Mouse (Mus musculus) gastrocnemius, postnatal 36 days (tissue): ENCODE data around the gene Snrpa1. TPM values are rescaled to one million over a fixed set of nuclear protein-coding genes. Genes with fewer than 3 reads are reported as not detected.
"Not testable (repeated sequence)": the region's sequence is repeated elsewhere in the genome, so short reads cannot be mapped to it uniquely, and the experiment has no call there.

Source experiments
- DNase-seq, 2 experiments: peaks; one replicate each; pipeline ENCODE4 v3.0.0; 2022
- intact Hi-C: fragments of 180-260 bp; cut with DNase I; formaldehyde crosslinking; loops from one replicate; pipeline ENCODE4 v1.15.1; 2025
- long read RNA-seq, 2 experiments: library from polyadenylated mRNA; stranded (forward); transcript quantifications; one replicate each; pipeline ENCODE4 v2.0.0; 2021
- total RNA-seq, 2 experiments: library from RNA; stranded (reverse); gene quantifications; 2 replicates each; pipeline ENCODE4 v1.2.3; 2021

Gene Snrpa1
- total RNA-seq, result 10 to 100 TPM; 16.8 to 19.0 TPM
- long read RNA-seq, experiment 1, transcript Snrpa1-206 (9 exons, 1,248 nt), result major isoform, 18 of 40 reads
- long read RNA-seq, experiment 1, partial matches to known transcripts, result 18 of 40 reads
- long read RNA-seq, experiment 1, other reads (novel, unspliced or antisense), result 2 of 40 reads
- long read RNA-seq, experiment 2, transcript Snrpa1-201 (8 exons, 955 nt), result minor isoform, 11 of 58 reads
- long read RNA-seq, experiment 2, transcript Snrpa1-206 (9 exons, 1,248 nt), result major isoform, 27 of 58 reads
- long read RNA-seq, experiment 2, partial matches to known transcripts, result 16 of 58 reads
- long read RNA-seq, experiment 2, other reads (novel, unspliced or antisense), result 4 of 58 reads

GRCm38 (mm10) chr7:66058703-66059102 is at the start of gene Snrpa1:
Gene Snrpa1 (plus strand): TSS chr7:66059003.
- no peak for DNase-seq
- intact Hi-C loops, result loop anchor here (5.0 kb wide), 1 partner anchor 286 kb away; no protein-coding TSS in a partner anchor

- no peak for DNase-seq
- intact Hi-C loops, result no loop called here
Observed at GRCm38 (mm10) chr7:66010518-66010917, 48.3 kb upstream of the Snrpa1 start.

- intact Hi-C loops, result no loop called here
- DNase-seq, result no peak
Observed at GRCm38 (mm10) chr7:66027747-66028146, 31.1 kb upstream of the Snrpa1 start.

GRCm38 (mm10) chr7:66028766-66029512 is 29.9 kb upstream of the Snrpa1 start:
- DNase-seq, result no peak
- intact Hi-C loops, result no loop called here

GRCm38 (mm10) chr7:66036809-66037208 is 22.0 kb upstream of the Snrpa1 start:
- intact Hi-C loops, result no loop called here
- DNase-seq, result no peak

GRCm38 (mm10) chr7:66038261-66038660 is 20.5 kb upstream of the Snrpa1 start:
- intact Hi-C loops, result no loop called here
- no peak for DNase-seq

- intact Hi-C loops, result no loop called here
- DNase-seq, result no peak
Observed at GRCm38 (mm10) chr7:66038730-66039129, 20.1 kb upstream of the Snrpa1 start.

- intact Hi-C loops, result no loop called here
- DNase-seq, result no peak
Observed at GRCm38 (mm10) chr7:66040026-66040814, 18.6 kb upstream of the Snrpa1 start.

GRCm38 (mm10) chr7:66043552-66044459 is 15.0 kb upstream of the Snrpa1 start, which contains the start of gene Gm45213:
Gene Gm45213 (plus strand): TSS chr7:66043602.
- intact Hi-C loops, result no loop called here
- no peak for DNase-seq

GRCm38 (mm10) chr7:66044617-66045016 is 14.2 kb upstream of the Snrpa1 start:
- no peak for DNase-seq
- intact Hi-C loops, result no loop called here

- intact Hi-C loops, result no loop called here
- DNase-seq, result no peak
Observed at GRCm38 (mm10) chr7:66046921-66047918, 11.6 kb upstream of the Snrpa1 start.

- intact Hi-C loops, result no loop called here
- DNase-seq, result no peak
Observed at GRCm38 (mm10) chr7:66047975-66048374, 10.8 kb upstream of the Snrpa1 start.

GRCm38 (mm10) chr7:66048446-66049230 is 10.2 kb upstream of the Snrpa1 start:
- intact Hi-C loops, result no loop called here
- DNase-seq, result no peak

GRCm38 (mm10) chr7:66053946-66054483 is 4.8 kb upstream of the Snrpa1 start:
- intact Hi-C loops, result loop anchor here (2.0 kb wide), 1 partner anchor 349 kb away; no protein-coding TSS in a partner anchor
- DNase-seq, result no peak

GRCm38 (mm10) chr7:66055356-66055755 is 3.4 kb upstream of the Snrpa1 start:
- intact Hi-C loops, result loop anchor here (2.0 to 5.0 kb wide), 2 partner anchors 283 to 351 kb away; no protein-coding TSS in a partner anchor
- DNase-seq, result not testable (repeated sequence)

GRCm38 (mm10) chr7:66060066-66060956 is 1.5 kb downstream of the Snrpa1 start:
- intact Hi-C loops, result no loop called here

More at GRCm38 (mm10) chr7:66060066-66060956, 1.5 kb downstream of the Snrpa1 start:
- peak; percentile 81 to 83 for DNase-seq
